Mouse (Mus musculus) lung, embryonic 16.5 days (tissue): ENCODE results near the gene Rbms2. TPM values are rescaled to one million over a fixed set of nuclear protein-coding genes. Genes with fewer than 3 reads are reported as not detected.
A peak's percentile ranks its signal among the peaks of the same experiment; 100 is the strongest.
"Not testable (repeated sequence)": the region's sequence is repeated elsewhere in the genome, so short reads cannot be mapped to it uniquely, and the experiment has no call there.

Experiments
- ATAC-seq: fragments of 200-750 bp; cut with Nextera tagmentation; 2 replicates; pipeline ENCODE4 v1.8.0; 2017; ENCODE audit warnings: low read depth, mild to moderate bottlenecking, moderate library complexity
- H3K27ac ChIP-seq: fragments of 300-500 bp; sonication (generic); 2 replicates; pipeline ENCODE4 v1.5.1; 2014; ENCODE audit warnings: mild to moderate bottlenecking, control low read depth, low read length
- H3K27me3 ChIP-seq: fragments of 300-500 bp; sonication (generic); 2 replicates; pipeline ENCODE4 v1.6.1; 2014; ENCODE audit warnings: low read depth, low read length, mixed read lengths; ENCODE audit not compliant: control insufficient read depth, insufficient read depth
- H3K36me3 ChIP-seq: fragments of 300-500 bp; sonication (generic); 2 replicates; pipeline ENCODE4 v1.6.1; 2014; ENCODE audit warnings: low read length; ENCODE audit not compliant: control insufficient read depth, insufficient read depth
- H3K4me1 ChIP-seq: fragments of 300-500 bp; sonication (generic); replicated peaks from 2 replicates; pipeline ENCODE4 v1.6.1; 2014; ENCODE audit warnings: low read length, mixed read lengths; ENCODE audit not compliant: control insufficient read depth, insufficient read depth
- H3K4me2 ChIP-seq: fragments of 300-500 bp; sonication (generic); 2 replicates; pipeline ENCODE4 v1.6.1; 2014; ENCODE audit warnings: low read depth, low read length, control low read depth
- H3K4me3 ChIP-seq: fragments of 300-500 bp; sonication (generic); 2 replicates; pipeline ENCODE4 v1.5.1; 2014; ENCODE audit warnings: mild to moderate bottlenecking, low read length, control low read depth
- H3K9ac ChIP-seq: fragments of 300-500 bp; sonication (generic); 2 replicates; pipeline ENCODE4 v1.6.1; 2014; ENCODE audit warnings: low read length, control low read depth
- H3K9me3 ChIP-seq: fragments of 300-500 bp; sonication (generic); 2 replicates; pipeline ENCODE4 v1.6.1; 2016; ENCODE audit warnings: low read length; ENCODE audit not compliant: control insufficient read depth
- WGBS: fragments of 180-500 bp; shearing (Covaris S2); extraction: QIAGEN DNeasy Blood & Tissue Kit; methylation state at CpG from one replicate; pipeline ENCODE4 v1.1.7; 2014; 5-methylcytosine and 5-hydroxymethylcytosine counted together
- polyA plus RNA-seq: library from polyadenylated mRNA; unstranded; fragments of >200 nt; fragmentation: Nextera tagmentation; extraction: Ambion mirVana; gene quantifications from 2 replicates; pipeline ENCODE4 v1.2.1, GENCODE M21; 2015

Rbms2 gene
- polyA plus RNA-seq, 1 experiment from 2014 or later: 40.7 TPM

GRCm38 (mm10) chr10:128090651-128091563 lies 89.2 kb downstream of the Rbms2 start:
- Histone ChIP-seq H3K4me2 (peak overlapping the region; percentile 70), H3K36me3 (peaks cover 37% of the 10 kb centered on the region), H3K27ac (peak overlapping the region; percentile 80), H3K4me3 (peak overlapping the region; percentile 89), H3K27me3 (no peaks in the 10 kb centered on the region), H3K9me3 (no peaks in the 10 kb centered on the region), H3K9ac (peak overlapping the region; percentile 83), H3K4me1 (peaks cover 32% of the 10 kb centered on the region)
- WGBS: 5% methylated on average over 14 of the region's 14 CpGs
- peak; percentile 49 for ATAC-seq

DNA sequence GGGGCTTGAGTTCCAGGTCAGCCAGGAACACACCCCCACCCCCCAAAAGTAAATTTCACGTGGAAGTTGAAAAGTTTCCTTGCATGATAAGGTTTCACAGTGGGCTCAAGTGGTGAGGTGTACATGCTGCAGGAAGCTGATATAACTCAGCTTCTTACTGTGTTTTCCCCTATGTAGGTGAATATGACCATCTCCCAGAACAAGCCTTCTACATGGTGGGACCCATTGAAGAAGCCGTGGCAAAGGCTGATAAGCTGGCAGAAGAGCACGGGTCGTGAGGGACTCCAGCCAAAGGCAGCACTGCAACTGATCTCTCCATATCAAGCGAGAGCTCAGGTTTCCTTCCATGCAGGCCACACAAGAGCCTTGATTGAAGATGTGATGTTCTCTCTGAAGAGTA lies 90.3 kb downstream of the Rbms2 start:
- H3K9ac ChIP-seq: no peak overlapping the region
- 44% methylated on average over 5 of the region's 5 CpGs for WGBS
- H3K4me1 ChIP-seq: peaks cover 32% of the 10 kb centered on the region
- peaks cover 48% of the 10 kb centered on the region for H3K36me3 ChIP-seq
- H3K9me3 ChIP-seq: no peaks in the 10 kb centered on the region
- no peak overlapping the region for H3K4me2 ChIP-seq
- no peaks in the 10 kb centered on the region for H3K27me3 ChIP-seq
- ATAC-seq: no peak
- H3K27ac ChIP-seq: no peak overlapping the region
- no peak overlapping the region for H3K4me3 ChIP-seq

- no peak for ATAC-seq
- H3K4me3 ChIP-seq: no peak overlapping the region
Observed at GRCm38 (mm10) chr10:128088181-128088580, 91.9 kb downstream of the Rbms2 start.

GRCm38 (mm10) chr10:128087216-128087615 lies 92.9 kb downstream of the Rbms2 start:
- not testable (repeated sequence) for H3K4me2 ChIP-seq, H3K9me3 ChIP-seq, H3K27ac ChIP-seq, H3K9ac ChIP-seq, H3K4me3 ChIP-seq, ATAC-seq, H3K27me3 ChIP-seq
- WGBS: 71% methylated on average over 2 of the region's 2 CpGs
- H3K36me3 ChIP-seq: peaks cover 50% of the 10 kb centered on the region
- H3K4me1 ChIP-seq: peaks cover 22% of the 10 kb centered on the region

More at GRCm38 (mm10) chr10:128088181-128088580, 91.9 kb downstream of the Rbms2 start:
- Histone ChIP-seq H3K27me3 (no peaks in the 10 kb centered on the region), H3K9me3 (no peaks in the 10 kb centered on the region), H3K9ac (no peak overlapping the region), H3K4me1 (peaks cover 20% of the 10 kb centered on the region), H3K27ac (no peak overlapping the region), H3K36me3 (peaks cover 50% of the 10 kb centered on the region), H3K4me2 (no peak overlapping the region)
- 85% methylated on average over 5 of the region's 5 CpGs for WGBS

DNA sequence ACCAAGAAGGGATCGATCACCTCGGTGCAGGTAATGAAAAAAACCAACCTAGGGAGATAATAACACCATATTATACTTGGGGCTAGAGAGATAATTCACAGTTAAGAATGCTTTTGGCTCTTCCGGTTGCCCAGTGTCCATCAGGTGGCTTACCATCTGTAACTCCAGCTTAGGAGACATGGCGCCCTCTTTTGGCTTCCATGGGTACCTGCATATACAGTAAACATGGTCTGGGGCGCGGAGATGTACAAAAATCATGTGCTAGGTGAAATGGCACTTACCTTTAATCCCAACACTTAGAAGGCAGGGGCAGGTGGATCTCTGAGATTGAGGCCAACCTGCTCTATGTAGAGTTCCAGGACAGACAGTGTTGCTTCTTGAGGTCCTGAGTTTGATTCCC lies 93.7 kb downstream of the Rbms2 start:
- H3K4me3 ChIP-seq: no peak overlapping the region
- no peak for ATAC-seq
- H3K27ac ChIP-seq: no peak overlapping the region
- WGBS: 73% methylated on average over 6 of the region's 6 CpGs
- H3K9ac ChIP-seq: no peak overlapping the region
- peaks cover 50% of the 10 kb centered on the region for H3K36me3 ChIP-seq
- H3K4me1 ChIP-seq: peaks cover 17% of the 10 kb centered on the region
- H3K27me3 ChIP-seq: no peaks in the 10 kb centered on the region
- H3K9me3 ChIP-seq: no peaks in the 10 kb centered on the region
- no peak overlapping the region for H3K4me2 ChIP-seq

GRCm38 (mm10) chr10:128084160-128084559 lies 95.9 kb downstream of the Rbms2 start:
- peak overlapping the region; percentile 73 for H3K4me2 ChIP-seq
- peaks cover 39% of the 10 kb centered on the region for H3K36me3 ChIP-seq
- H3K27ac ChIP-seq: peak overlapping the region; percentile 83
- H3K4me3 ChIP-seq: peak overlapping the region; percentile 100
- no peaks in the 10 kb centered on the region for H3K9me3 ChIP-seq
- WGBS: 0% methylated on average over 3 of the region's 3 CpGs
- H3K27me3 ChIP-seq: no peaks in the 10 kb centered on the region
- H3K9ac ChIP-seq: peak overlapping the region; percentile 99
- no peak for ATAC-seq
- peaks cover 9% of the 10 kb centered on the region; the same call in 1 of the 2 replicates for H3K4me1 ChIP-seq

DNA sequence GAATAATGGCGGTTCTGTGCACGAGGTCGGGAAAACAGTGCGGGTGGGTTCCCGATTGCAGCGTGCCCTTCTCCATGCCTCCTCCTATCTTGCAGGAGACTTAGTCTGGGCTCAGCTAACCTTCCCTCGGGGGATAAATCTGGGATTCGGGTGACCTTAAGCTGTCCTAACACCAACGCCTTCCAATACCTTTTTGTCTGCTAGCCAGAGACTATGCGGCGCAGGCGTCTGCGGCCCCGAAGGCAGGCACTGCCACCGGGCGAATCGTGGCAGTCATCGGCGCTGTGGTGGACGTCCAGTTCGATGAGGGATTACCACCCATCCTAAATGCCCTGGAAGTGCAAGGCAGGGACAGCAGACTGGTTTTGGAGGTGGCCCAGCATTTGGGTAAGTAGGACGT lies 96.4 kb downstream of the Rbms2 start:
- Histone ChIP-seq H3K4me1 (peaks cover 9% of the 10 kb centered on the region; the same call in 1 of the 2 replicates), H3K9ac (peak overlapping the region; percentile 99), H3K36me3 (peaks cover 35% of the 10 kb centered on the region), H3K4me2 (peak overlapping the region; percentile 73), H3K9me3 (no peaks in the 10 kb centered on the region), H3K27me3 (no peaks in the 10 kb centered on the region), H3K4me3 (peak overlapping the region; percentile 100), H3K27ac (peak overlapping the region; percentile 83)
- WGBS: under 1% methylated on average over 22 of the region's 22 CpGs
- ATAC-seq: no peak

DNA sequence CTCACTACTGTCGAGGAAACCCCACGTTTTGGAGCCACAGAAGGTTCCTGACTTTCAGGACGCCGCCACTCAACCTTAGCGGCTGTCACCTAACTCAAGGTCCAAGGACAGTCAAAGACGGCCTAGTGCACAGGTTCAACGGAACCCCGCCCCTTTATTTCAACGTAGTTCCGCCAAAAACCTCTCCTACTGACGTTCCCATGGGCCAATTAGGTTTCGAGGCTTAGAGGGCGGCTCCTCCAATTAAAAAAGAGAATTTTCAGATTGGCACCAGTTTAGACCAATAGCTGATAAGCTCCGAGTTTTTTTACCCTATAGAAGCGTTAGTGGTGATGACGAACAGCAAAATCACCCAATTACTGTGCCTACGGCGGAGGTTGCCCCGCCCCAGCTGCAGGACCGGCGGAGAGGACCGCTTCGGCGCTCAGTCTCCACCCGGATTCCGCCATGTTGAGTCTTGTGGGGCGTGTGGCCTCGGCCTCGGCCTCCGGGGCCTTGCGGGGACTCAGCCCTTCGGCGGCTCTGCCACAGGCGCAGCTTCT lies 97.1 kb downstream of the Rbms2 start, which contains the start of gene Atp5b:
Gene Atp5b (plus strand): TSS at position 394 of the 542 bp plus-strand sequence.
- WGBS: under 1% methylated on average over 34 of the region's 34 CpGs
- peak; percentile 99 for ATAC-seq
- Histone ChIP-seq H3K36me3 (peaks cover 28% of the 10 kb centered on the region), H3K4me2 (peak within 1 kb of the TSS; percentile 73), H3K27ac (peak within 1 kb of the TSS; percentile 83), H3K27me3 (no peaks in the 10 kb centered on the region), H3K9ac (peak within 1 kb of the TSS; percentile 99), H3K9me3 (no peaks in the 10 kb centered on the region), H3K4me3 (peak within 1 kb of the TSS; percentile 100), H3K4me1 (peaks cover 9% of the 10 kb centered on the region; the same call in 1 of the 2 replicates)

DNA sequence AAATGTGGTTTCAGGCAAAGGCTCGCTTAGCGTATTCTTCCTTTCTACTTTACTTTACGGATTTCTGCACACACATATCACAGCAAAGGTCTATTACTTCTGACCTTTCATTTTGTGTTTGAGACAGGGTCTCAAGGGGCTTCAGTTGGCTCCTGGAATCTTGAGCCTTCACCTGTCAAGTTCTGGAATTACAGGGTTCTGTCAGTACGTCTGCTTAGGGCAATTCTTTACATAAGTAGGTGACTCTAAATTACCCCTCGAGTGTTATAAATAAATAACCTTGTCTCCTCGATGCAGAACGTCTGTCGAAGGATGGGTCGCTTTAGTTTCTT lies 97.7 kb downstream of the Rbms2 start:
- peaks cover 24% of the 10 kb centered on the region for H3K36me3 ChIP-seq
- 9% methylated on average over 9 of the region's 9 CpGs for WGBS
- H3K27ac ChIP-seq: peak overlapping the region; percentile 34
- peak overlapping the region; percentile 67 for H3K9ac ChIP-seq
- H3K4me1 ChIP-seq: peaks cover 9% of the 10 kb centered on the region; the same call in 1 of the 2 replicates
- H3K9me3 ChIP-seq: no peaks in the 10 kb centered on the region
- H3K4me3 ChIP-seq: peak overlapping the region; percentile 100
- H3K4me2 ChIP-seq: peak overlapping the region; percentile 73
- ATAC-seq: no peak
- no peaks in the 10 kb centered on the region for H3K27me3 ChIP-seq
